Mouse (Mus musculus) bone marrow macrophage, adult 2 months (primary cell): ENCODE measurements around the gene Gucy2d. TPM values are rescaled to one million over a fixed set of nuclear protein-coding genes. Genes with fewer than 3 reads are reported as not detected.

Experiments used
- H3K27ac ChIP-seq: 2 replicates; pipeline ENCODE4 v1.5.1; 2012; ENCODE audit warnings: low read depth, low read length; ENCODE audit not compliant: insufficient read depth
- H3K4me1 ChIP-seq: 2 replicates; pipeline ENCODE4 v1.6.1; 2012; ENCODE audit warnings: low read length; ENCODE audit not compliant: control insufficient read depth, insufficient read depth
- H3K4me3 ChIP-seq: 2 replicates; pipeline ENCODE4 v1.5.1; 2012; ENCODE audit warnings: mild to moderate bottlenecking, low read length, moderate library complexity; ENCODE audit not compliant: insufficient read depth
- CTCF ChIP-seq: IDR thresholded peaks from 2 replicates; pipeline ENCODE4 v1.5.1; 2012; ENCODE audit warnings: low read depth, mild to moderate bottlenecking, low read length, moderate library complexity
- POLR2A ChIP-seq: IDR thresholded peaks from 2 replicates; pipeline ENCODE4 v1.6.1; 2012; ENCODE audit warnings: mild to moderate bottlenecking, low read depth, low read length, borderline replicate concordance
- polyA plus RNA-seq: library from polyadenylated mRNA; stranded (reverse); fragments of >200 nt; gene quantifications from 2 replicates; pipeline ENCODE4 v1.2.4, GENCODE M21; 2012; ENCODE audit not compliant: missing spikeins, insufficient read depth, insufficient read length

The Gucy2d gene
- polyA plus RNA-seq, 1 experiment, result not detected

DNA sequence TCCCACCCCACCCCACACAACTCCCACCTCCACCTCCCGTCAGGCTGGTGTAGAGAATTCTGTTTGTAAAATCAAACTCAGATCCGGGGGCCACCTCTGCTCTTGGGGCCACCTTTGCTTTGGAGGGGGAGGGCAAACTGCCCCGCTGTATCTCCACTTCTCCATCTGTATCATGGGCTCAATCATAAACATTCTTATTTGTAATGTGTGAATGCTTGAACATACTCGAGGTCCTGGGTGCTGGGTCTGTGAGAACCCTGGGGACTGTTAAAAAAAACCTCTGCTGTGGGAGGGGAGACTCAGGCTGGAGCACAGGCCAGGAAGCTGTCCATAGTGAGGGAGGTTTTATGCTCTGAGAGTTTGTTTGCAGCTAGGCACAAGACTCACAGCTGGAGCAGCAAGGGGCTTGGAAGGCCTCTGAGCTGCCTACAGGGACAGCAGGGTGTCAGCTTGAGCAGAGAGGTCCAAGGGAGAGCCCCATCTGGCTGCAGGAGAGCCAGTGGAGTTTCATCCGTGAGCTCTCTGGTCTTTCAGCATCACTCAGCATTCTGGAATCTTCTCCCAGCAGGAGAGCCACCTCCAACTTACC lies 64.6 kb downstream of the Gucy2d start:
- Histone ChIP-seq H3K27ac (no peak overlapping the region), H3K4me1 (no peaks in the 10 kb centered on the region), H3K4me3 (no peak overlapping the region)
- TF ChIP-seq POLR2A (no peak), CTCF (no peak)

DNA sequence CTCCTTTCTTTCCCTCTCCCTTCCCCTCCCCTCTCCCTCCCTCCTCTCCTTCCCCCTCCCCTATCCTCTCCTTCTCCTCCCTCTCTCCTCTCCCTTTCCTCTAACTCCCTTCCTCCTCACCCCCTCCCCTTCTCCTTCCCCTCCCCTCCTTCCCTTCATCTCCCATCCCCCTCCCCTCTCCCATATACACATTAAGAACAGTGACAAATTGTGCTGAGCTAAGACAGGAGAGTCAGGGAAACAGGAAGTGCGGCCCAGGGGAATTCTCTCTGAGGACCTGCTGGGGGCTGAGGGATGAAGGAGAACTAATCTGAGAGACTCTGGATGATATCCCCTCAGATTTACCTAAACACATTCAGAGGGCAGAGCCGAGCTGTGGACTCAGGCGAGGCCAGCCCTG lies 65.4 kb downstream of the Gucy2d start:
- TF ChIP-seq POLR2A (no peak), CTCF (no peak)
- no peaks in the 10 kb centered on the region for H3K4me1 ChIP-seq
- H3K27ac ChIP-seq, result no peak overlapping the region
- no peak overlapping the region for H3K4me3 ChIP-seq

- Histone ChIP-seq H3K4me3 (no peak overlapping the region), H3K27ac (no peak overlapping the region), H3K4me1 (no peaks in the 10 kb centered on the region)
- no peak for TF ChIP-seq POLR2A
- no peak for TF ChIP-seq CTCF
These were observed 71.0 kb downstream of the Gucy2d start for GRCm38 (mm10) chr7:98510961-98511958.

DNA sequence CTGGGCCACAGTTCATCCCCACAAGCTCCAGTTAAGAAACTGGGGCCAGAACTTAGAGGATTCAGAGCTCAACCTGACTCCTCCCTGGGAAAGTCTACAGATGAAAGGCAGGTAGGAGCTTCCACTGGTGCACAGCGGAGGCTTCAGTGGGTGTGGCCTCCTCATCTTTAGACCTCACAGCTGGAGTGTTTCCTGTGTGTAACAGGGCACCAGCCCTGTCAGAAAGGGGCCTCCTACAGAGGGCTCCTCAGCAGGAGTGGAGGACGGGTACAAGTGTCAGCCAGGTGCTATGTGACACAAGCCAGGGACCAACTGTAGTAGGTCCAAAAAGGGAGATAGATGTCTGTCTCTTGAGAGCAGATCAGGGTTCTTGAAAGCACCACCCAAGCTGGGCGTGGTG lies 73.0 kb downstream of the Gucy2d start:
- Histone ChIP-seq H3K27ac (no peak overlapping the region), H3K4me1 (no peaks in the 10 kb centered on the region), H3K4me3 (no peak overlapping the region)
- TF ChIP-seq POLR2A, result no peak
- TF ChIP-seq CTCF, result no peak

DNA sequence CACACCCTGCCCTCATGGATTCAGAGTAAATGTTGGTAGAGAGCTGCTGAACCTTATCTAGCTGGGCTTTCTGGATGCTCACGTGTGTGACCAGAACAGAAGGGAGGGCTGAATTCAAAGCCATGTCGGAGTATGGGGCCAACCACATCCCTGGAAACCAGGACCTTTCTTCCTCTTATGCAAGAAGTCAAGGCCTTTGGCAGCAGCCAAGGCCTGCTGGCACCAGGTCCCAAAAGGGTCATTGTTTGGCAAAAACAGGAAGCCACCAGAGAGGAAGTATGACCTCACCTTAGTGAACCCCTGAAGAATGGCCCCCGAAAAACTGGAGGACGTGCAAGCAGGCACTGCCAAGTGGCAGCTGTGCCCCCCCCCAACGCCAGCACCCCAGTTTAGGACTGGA lies 82.4 kb downstream of the Gucy2d start:
- Histone ChIP-seq H3K27ac (peak overlapping the region; percentile 52), H3K4me1 (peaks cover 28% of the 10 kb centered on the region), H3K4me3 (no peak overlapping the region)
- TF ChIP-seq CTCF, result no peak
- TF ChIP-seq POLR2A, result no peak

DNA sequence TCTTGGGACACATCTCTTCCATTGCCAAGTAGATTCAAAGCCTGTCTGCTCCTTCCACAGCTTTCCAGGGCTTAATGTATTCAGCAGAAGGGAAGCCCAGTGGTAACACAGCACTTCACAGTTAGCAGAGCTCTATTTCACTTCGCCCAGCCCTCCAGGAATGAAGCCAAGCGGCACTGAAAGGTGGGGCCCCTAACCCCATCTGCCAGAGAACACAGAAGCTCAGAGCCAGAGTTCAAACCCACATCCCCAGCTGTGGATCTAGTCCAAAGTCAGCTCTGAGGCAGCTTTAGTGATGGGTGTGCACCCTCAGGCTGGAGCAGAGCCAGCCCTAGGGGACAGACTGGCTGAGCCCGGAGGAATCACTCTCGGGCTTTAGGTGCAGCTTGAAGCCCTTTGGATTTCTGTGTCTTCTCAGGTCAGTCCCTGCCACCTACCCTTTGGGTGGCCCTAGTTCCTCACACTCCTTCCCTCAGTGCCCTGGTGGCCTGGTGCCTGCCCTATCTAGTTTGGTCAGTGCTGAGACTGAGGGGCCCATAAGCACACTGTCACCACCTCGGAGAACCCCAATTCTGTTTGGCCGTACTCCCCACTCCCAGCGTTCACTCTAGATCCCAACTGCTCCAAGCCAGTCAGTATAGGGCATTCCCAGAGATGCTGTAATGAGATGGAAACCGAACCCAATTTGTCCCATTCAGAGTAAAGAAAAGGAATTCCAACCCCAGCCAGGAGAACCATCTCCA lies 83.0 kb downstream of the Gucy2d start:
- peaks cover 28% of the 10 kb centered on the region for H3K4me1 ChIP-seq
- peak overlapping the region; percentile 52 for H3K27ac ChIP-seq
- TF ChIP-seq POLR2A, result no peak
- TF ChIP-seq CTCF, result no peak
- H3K4me3 ChIP-seq, result no peak overlapping the region

GRCm38 (mm10) chr7:98523813-98524361 lies 83.7 kb downstream of the Gucy2d start:
- TF ChIP-seq POLR2A (no peak), CTCF (no peak)
- H3K27ac ChIP-seq, result peak overlapping the region; percentile 20; the same call in 1 of the 2 replicates
- H3K4me3 ChIP-seq, result no peak overlapping the region
- peaks cover 28% of the 10 kb centered on the region for H3K4me1 ChIP-seq

DNA sequence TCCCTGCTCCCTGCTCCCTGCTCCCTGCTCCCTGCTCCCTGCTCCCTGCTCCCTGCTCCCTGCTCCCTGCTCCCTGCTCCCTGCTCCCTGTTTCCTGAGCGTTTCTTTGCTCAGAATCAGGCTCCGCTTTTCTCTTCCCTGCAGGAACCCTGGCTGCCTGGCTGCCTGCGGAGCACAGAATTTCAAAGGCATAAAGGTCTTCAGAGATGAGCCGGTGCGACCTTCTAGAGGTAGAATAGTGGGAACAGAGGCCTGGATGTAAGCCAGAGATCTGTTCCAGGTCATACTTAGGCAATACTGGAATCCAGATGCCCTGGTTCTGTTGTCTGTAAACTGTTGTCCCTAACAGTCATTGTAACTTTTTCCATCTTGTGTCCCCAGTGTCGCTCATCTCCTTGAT lies 84.2 kb downstream of the Gucy2d start:
- Histone ChIP-seq H3K4me1 (peaks cover 28% of the 10 kb centered on the region), H3K27ac (no peak overlapping the region), H3K4me3 (no peak overlapping the region)
- no peak for TF ChIP-seq POLR2A
- TF ChIP-seq CTCF, result no peak

- H3K4me1 ChIP-seq, result peaks cover 28% of the 10 kb centered on the region
- H3K27ac ChIP-seq, result no peak overlapping the region
- no peak for TF ChIP-seq POLR2A
- no peak for TF ChIP-seq CTCF
- H3K4me3 ChIP-seq, result no peak overlapping the region
These were observed 84.9 kb downstream of the Gucy2d start for GRCm38 (mm10) chr7:98524869-98525699.

Other genes starting within 250 kb of the Gucy2d start
- gene B3gnt6, start 240.9 kb upstream of the Gucy2d start, polyA plus RNA-seq, result 0.31 and 0.45 TPM in 2 replicates
- 69.6 and 73.6 TPM in 2 replicates for gene Acer3, start 119.2 kb upstream of the Gucy2d start, polyA plus RNA-seq
- 39.7 and 41.3 TPM in 2 replicates for gene Tsku, start 79.1 kb upstream of the Gucy2d start, polyA plus RNA-seq
- gene Lrrc32, start 48.9 kb downstream of the Gucy2d start, polyA plus RNA-seq, result 0.83 and 1.0 TPM in 2 replicates
- 30.1 and 33.8 TPM in 2 replicates for gene Emsy, start 216.4 kb downstream of the Gucy2d start, polyA plus RNA-seq